Mouse (Mus musculus): ENCODE results near the gene Hnmt. TPM values are rescaled to one million over a fixed set of nuclear protein-coding genes. Genes with fewer than 3 reads are reported as not detected.
"Not testable (repeated sequence)": the region's sequence is repeated elsewhere in the genome, so short reads cannot be mapped to it uniquely, and the experiment has no call there.

The Hnmt gene
- total RNA-seq (2021) = 10 to 100 TPM; 12.0 to 13.1 TPM
- long read RNA-seq, experiment 1, transcript Hnmt-202 (6 exons, 994 nt) = major isoform, 6 of 13 reads
- long read RNA-seq, experiment 1, partial matches to known transcripts = 0 of 13 reads
- long read RNA-seq, experiment 1, other reads (novel, unspliced or antisense) = 3 of 13 reads
- long read RNA-seq, experiment 2, partial matches to known transcripts = 0 of 10 reads
- long read RNA-seq, experiment 2, other reads (novel, unspliced or antisense) = 4 of 10 reads

DNA sequence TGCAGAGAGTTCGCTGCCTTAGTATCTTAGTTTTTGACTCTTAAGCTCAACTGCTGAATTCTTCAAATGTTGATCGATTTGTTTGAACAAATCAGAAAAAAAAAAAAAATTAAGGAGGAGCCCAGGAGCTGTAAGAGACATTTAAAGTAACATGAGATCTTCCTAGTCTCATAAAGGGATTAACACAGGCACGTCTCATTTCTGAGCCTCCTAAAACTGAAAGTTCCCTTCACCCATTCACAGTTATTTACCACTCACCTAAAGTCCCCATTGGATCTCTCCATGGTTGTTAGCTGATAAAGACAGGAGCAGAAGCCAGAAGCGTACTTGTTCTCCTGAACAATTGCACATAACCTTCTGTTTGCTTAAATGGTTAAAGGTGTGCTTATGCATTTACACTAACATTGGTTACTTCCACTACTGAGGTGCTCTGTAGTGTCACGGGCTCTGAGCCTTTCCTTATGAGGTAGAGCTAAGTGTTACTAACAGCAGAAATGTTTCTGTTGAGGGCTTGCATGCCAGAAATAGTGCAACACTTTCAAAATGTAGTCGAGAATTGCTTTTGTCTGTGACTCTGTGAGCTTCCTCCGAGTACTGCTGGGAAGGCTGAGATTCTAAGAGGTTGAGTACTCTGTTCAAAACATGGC is at the start of gene Hnmt:
Gene Hnmt (minus strand): TSS at position 51 of the 647 bp plus-strand sequence.
- peak; percentile 2 for DNase-seq

DNA sequence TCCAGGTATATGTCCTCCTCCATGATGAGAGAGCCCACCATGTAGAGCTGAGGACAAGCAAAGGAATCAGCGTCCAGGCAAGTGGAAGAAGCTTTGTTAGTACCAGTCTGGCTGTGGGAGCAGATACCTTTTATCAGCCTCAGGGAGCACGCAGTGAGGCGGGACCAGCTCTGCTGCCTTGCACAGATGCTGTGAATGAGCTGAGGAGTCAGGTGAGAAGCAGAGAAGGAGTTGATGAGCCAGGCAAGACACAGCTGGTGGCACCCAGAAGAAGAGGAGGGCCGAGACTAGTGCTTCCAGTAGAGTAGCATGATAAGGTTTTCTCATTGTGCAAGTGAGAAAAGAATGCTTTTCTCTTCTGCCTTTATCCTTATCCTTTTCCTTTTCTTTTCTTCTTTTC is 47.3 kb upstream of the Hnmt start, which contains the start of gene Tbpl2:
Gene Tbpl2 (minus strand): TSS at position 101 of the 400 bp plus-strand sequence.
- DNase-seq = no peak

DNA sequence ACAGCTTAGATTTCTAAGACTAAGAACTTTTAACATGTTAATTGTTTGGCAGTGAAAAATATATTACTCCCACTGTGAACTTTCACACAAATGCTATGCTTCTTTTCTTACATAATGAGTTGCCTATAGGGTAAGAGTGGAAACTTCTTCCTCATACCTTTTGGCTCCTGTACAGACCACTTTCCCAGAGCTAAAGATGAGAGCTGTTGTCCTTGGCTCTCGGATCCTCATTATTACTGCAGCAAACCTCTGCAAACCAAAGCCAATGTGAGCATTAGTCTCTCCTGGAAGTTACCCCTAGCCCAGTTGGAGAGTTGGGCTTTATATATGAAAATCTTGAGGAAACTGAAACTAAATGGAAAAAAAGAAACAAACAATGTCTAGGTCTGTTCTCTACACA is 41.7 kb upstream of the Hnmt start:
- DNase-seq = no peak

DNA sequence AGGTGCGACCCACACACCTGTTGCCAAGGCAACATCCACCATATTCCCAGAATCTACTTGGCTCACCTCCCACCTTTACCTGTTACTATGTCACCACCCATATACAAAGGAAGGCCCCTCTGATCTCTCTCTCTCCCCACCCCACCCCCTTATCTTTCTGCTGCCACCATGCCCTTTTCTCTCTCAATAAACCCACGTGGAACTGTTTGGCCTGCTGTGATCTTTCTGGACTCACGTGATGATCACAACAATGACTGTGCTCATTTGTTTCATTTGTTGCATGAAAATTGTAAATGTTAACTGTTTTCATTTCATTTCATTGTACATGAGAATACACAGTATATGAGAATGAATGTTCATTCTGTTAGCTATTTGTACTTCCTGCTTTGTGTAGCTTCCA is 1.3 kb upstream of the Hnmt start:
- no peak for DNase-seq

DNA sequence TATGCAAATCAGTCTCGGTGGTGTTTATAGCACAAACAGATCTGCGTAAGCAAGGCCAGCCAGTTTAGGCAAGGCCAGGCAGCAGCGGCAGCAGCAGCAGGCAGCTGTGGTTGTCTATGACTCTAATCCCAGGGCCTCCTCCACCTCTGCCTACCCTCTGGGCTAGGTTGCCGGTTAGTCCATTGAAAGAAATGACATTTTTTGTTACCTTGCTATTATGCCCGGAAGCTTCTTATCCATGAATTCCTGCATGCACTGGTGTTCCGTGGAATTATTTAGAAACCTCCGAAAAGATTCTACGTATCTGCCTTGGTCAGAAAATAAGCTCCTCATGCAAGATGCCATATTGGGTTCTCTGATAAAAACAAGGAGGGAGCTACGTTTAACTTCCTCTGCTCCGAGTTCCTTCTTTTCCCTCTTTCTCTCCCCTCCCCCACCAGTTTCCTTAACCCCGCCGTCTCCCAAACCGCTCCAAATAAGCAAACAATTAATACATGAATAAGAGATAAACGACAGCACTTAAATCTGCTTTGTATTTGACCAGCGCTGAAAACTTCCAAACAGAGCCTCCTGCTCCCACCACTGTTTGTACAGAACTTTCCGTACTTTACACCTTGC is 605 bp downstream of the Hnmt start:
- DNase-seq = peak; percentile 83

DNA sequence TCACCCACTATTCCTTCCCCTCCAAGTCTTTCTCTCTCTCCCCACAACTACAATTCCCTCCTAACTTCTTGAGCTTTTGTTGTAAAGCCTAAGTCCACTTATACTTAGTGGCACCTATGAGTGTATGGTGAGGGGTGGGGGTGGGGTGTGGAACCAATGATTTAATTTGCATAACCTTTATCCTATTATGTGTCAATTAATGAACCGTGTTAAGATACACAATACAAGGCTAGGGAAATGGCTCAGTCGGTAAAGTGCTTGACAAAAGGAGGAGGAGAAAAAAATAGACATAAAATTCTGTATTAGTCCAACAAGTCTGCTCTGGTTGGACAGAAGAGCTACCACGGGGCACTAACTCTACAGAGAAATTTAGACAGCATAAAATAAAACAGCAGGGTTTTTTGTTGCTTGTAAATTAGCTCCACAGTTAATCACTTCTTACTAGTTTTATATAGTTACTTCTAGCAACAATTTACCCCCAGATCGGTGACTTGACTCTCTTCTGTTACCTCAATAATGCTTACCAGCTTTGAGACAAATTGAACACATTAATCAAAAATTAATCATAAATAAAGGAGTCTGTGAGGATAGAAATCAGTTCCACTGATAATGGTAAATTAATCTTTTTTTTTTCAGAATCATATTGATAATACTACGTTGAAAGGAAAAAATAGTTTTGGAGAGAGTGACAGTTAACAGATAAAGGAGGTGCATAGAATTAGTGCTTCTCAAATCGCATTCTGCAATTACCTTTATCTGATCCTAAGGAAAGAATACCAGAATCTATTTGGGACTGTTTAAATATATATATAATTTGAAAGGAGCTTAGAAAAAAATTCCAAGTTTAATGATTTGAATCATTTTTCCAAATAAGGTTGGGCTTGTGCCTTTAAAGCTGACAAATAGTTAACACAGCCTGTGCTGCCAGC is 1.4 kb downstream of the Hnmt start:
- no peak for DNase-seq

DNA sequence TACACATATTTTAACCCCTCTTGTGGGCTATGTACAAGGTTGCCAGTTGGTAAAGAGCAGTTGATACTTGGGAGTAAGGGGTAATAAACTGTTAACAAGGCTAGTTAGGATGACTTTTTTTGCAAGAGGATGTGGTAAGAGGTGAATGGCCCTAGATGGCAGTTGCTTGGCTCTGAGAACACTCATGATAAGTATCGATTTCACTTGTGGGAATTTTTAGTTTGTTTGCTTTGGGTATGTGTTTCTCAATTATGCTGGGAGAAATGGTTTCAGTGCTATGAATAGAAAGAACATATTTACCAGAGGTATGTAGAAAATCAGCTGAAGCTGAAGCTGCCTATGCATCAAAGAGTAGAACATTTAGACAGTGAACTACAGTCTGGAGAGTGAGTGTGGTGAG is 6.3 kb downstream of the Hnmt start:
- no peak for DNase-seq

DNA sequence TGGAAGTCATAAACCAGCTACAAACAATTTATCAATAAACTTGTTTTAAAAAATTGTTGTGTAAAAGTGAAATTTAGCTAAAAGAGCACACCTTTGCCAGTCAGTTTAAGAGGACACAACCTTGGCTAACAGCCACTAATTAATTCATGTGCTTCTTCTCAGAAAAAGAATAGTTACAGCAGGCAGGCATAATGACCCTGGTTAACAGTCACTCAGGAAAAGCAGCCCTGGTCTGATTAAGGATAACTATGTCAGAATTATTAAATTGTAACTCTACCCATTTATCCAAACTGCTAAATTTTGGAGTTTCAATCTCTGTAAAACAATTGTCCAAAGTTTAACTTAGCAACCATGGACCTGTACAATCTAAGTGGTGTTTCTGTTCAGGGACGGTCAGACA is 8.7 kb downstream of the Hnmt start:
- no peak for DNase-seq

DNA sequence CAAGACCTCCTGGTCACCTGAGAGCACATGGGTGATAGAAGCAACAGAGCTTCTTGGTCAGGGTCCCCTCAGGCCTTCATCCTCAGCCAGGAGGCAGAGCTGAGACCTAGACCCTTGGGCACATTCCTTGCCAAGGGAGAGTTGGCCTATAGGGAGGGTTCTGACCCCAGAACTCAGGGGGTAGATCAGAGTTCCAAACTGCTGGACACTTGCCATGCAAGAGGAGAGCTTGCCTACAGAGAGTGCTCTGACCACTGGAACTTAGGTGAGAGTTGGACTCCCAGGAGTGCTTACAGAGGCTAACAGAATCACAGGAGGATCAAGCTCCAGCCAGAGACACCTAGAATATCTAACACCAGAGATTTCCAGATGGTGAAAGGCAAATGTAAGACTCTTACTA is 29.8 kb downstream of the Hnmt start:
- DNase-seq = not testable (repeated sequence)

DNA sequence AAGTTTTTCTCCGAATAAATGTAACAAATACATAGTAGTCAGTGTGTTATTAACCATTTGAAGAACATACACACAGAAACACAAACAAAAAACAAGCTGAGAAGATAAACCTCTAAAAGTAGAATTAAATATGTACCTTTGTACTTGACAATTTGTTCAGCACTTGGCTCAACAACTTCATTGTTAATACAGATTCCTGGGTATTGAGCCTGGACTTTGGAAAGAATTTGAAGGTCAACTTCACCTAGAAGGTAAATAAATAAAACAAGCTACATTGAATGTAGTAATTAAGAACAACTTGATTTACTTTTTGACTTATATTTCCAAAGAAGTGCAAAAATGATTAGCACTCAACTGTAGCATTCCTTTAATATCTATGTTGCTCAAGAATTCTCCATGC is 30.2 kb downstream of the Hnmt start:
- DNase-seq = no peak

DNA sequence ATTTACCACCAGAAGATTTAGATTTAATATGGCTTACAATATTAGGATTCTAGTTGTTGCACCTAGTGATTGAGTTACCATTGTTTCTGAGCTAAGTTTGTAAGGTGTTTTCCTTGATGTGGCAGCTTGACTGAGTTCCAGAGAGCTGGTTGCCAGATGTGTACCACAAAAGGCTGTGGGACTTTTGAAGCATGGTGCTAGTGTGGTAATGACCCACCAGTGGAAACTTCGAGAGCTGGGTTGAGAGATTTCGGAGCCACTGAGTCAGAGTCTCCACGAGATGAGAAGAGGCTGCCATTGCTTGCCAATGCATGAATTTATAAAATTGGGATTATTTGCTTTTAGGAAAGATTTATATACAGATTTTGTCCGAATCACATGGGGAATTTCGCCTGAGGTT is 34.2 kb downstream of the Hnmt start:
- no peak for DNase-seq

DNA sequence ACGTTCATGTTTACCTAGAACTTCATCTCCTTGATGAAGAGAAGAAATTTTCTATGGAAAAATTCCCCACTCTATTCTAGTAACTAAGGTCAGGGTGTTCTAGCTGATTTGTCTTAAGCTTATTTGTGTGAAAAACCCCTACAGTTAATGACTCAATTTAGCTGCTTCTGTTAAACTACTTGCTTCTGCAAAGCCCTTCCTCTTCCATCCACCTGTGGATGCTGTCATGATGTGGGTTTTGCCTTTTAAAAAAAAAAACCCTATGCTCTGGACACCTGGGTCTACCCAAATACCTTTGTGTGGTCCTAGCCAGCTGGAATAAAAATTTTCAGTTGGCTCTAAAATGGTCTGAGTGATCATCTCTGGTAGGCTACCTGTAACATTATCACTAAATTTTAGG is 49.9 kb downstream of the Hnmt start:
- no peak for DNase-seq

DNA sequence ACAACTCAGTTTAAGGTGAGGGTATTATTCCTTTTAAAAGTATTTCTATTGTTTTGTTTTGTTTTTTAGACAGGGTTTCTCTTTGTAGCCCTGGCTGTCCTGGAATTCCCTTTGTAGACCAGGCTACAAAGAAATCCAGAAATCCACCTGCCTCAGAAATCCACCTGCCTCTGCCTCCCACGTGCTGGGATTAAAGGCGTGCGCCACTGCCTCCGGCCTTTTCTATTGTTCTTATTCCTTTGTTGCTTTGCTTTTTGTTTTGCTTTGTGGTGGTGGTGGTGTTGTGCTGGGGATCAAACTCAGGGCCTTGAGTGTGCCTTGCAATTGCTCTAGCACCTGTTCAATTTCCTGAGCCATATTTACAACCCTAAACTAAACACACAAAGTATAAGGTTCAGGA is 50.4 kb downstream of the Hnmt start:
- DNase-seq = no peak

DNA sequence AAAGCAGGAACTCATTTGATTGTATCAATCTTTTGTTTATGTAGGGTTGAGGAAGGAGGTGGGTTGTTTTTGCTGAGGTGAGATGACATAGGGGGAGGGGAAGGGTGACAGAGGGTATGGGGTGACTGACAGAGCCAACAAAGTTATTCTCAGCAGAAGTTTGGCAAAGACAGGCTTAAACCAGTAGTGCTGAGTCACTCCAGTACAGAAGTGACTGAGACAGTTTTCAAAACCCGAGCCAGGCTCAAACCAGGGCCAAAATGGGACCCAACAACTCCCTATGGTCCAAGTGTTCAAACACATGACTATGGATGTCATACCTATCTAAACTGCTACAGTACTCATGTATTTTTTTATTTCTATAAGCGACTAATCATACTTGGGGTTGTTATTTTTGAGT is 52.4 kb downstream of the Hnmt start:
- no peak for DNase-seq

DNA sequence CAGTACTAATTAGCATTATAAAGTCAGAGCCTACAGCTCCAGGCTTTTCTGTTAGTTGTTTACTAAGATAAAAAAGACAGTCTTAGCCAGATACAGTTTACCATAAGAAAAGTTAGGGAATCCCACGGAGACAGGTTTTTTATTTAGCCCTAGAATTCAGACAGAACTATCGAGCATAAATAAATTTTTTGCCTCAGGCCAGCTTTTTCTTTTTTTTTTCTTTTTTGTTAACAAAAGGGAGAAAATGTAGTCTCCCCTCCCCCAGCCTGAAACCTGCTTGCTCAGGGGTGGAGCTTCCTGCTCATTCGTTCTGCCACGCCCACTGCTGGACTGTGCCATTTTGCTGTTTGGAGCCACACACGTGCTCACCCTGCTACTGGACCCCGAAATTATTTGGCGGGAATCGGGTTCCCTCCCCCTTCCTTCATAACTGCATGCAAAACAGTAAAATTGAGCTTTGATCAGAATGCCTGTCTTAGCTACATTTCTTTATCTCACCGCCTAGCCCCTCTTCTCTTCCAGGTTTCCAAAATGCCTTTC is 59.1 kb downstream of the Hnmt start:
- not testable (repeated sequence) for DNase-seq

DNA sequence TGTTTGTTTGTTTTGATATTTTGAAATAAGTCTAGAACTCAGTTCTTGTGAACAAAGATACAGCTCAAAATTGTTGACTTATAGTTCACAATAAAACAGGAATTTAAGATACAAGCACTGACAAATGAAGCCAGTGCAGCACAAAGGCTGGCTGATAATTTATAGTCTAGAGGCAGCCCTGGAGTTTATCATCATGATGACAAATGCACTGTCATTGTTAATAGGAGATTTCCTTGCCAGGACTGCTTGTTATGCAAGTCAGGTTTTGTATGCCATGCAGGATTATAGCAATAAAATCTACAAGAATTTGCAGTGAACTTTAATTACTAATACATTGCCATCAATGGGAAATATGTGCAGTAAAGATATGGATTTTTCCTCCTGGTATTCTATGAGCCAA is 61.9 kb downstream of the Hnmt start:
- DNase-seq = no peak

DNA sequence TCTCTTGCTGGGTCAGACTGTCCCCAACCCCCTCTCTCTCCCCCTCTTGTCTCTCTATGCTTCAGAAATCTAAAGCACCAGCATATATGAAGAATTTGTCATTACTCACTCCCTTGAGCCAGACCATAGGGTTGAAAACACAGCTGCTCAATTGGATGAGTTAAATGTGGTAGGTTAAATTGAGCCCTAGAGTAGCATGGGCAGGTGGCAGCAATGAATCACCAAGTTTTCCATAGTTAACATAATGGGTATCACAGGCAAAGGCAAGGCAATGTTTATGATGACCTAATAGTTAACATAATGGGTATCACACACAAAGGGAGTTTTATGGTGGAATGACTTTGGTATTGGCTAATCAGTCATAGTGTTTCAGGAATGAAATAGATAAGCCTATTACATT is 65.9 kb downstream of the Hnmt start:
- no peak for DNase-seq

DNA sequence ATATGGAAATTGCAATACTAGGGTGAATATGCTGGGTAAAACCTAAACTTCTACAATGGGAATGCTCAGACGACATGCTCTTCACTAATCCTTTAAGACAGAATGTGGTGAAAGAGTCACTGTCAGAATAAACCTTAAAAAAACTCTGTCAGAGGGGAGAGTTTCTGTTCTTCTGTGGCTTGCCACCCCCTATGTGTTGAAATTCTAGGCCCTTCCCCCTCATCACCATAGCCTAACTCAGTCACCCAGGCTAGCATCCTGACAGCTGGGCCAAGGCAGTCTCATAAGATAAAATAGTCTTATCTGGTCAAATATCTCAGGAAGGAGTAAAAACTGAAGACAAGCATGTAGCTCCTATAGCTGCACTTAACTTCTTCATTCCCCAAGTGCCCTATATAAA is 66.3 kb downstream of the Hnmt start:
- no peak for DNase-seq

DNA sequence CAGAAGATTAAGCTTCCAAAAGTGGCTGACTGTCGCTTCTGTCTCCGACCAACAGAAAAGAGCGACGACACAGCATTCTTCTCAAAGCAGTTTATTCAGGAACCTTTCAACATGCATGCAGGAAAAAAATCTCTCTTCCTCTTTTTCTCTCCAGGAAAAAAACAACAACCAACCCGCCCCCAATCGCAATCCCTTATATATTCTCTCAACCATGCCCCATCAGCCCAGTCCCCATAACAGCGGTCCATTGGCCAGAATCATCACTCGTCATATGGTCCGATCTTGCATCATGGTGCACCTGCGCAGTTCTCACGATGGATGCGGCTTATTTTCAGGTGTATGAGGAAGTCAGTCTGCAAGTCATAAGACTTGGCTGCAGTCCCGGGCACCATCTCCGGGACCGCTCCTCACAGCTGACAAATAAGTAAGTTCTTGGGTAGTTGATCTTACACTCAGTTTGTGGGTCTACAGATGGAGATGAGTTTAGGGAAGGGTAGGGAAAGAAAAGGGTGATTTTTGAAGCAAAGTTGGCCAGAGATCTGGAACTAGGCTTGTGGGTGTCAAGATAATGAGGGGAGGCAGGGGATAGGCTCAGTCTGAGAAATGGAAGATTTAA is 88.4 kb downstream of the Hnmt start:
- not testable (repeated sequence) for DNase-seq

Measured in adrenal gland, postnatal 10 days (tissue).